Mouse (Mus musculus): Measurements from ENCODE around the gene Crk. TPM values are rescaled to one million over a fixed set of nuclear protein-coding genes. Genes with fewer than 3 reads are reported as not detected.
A peak's percentile ranks its signal among the peaks of the same experiment; 100 is the strongest.
"Not testable (repeated sequence)": the region's sequence is repeated elsewhere in the genome, so short reads cannot be mapped to it uniquely, and the experiment has no call there.

Gene Crk
- polyA plus RNA-seq, 1 experiment, result 43.1 TPM

DNA sequence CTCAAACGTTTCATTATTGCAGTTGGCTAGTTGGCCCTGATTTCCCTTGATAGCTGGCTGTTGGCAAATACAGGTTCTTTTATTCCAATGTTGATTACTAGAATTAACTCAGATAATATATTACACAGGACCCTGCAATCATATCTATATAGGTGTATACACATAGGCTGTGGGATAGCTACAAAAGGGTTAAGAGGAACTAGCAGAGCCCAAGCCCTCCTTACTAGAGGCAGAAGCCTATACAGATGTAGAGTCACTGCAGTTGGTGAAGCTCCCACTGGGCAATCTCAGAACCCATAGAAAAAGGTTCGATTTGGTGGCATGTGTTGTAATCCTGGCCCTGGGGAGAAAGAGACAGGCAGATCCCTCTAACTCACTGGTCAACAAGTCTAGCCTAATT, 48.1 kb downstream of the Crk start:
- TF ChIP-seq POLR2A (IDR thresholded peaks at IDR 0.05; ENCODE audit: low read depth, low read length) (no peak), CTCF (IDR thresholded peaks at IDR 0.05; ENCODE audit: extremely low read depth, insufficient read depth, insufficient read length, insufficient replicate concordance) (no peak)
- no peaks in the 10 kb centered on the region for H3K4me1 ChIP-seq (ENCODE audit: control insufficient read depth, insufficient read depth, insufficient read length)
- H3K4me3 ChIP-seq (ENCODE audit: extremely low read depth, insufficient read depth, insufficient read length), result no peak overlapping the region
- no peak overlapping the region for H3K27ac ChIP-seq (ENCODE audit: insufficient read depth, low read length)
- H3K36me3 ChIP-seq (ENCODE audit: control insufficient read depth, insufficient read depth, low read length), result no peaks in the 10 kb centered on the region
- no peaks in the 10 kb centered on the region; the same call in 1 of the 2 replicates for H3K27me3 ChIP-seq (ENCODE audit: control insufficient read depth, insufficient read depth, low read length)
- WGBS, result 44% methylated on average over 2 of the region's 2 CpGs
- no peak for DNase-seq (ENCODE audit: low read depth in 1 of 2, low spot score in 2 of 2)

DNA sequence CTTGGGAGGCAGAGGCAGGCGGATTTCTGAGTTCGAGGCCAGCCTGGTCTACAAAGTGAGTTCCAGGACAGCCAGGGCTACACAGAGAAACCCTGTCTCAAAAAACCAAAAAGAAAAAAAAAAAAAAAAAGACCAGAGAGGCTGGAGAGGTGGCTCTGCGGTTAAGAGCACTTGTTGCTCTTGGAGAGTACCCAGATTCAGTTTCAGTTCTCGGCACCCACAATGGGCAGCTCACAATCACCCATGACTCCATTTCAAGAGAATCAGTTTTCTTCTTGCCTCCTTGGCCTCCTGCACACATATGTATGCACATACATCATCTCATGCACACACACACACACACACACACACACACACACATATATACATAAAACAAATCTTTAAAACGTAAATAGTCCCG, 48.6 kb downstream of the Crk start:
- DNase-seq (ENCODE audit: low read depth in 1 of 2, low spot score in 2 of 2); H3K4me3 ChIP-seq (ENCODE audit: extremely low read depth, insufficient read depth, insufficient read length): not testable (repeated sequence)
- WGBS, result 72% methylated on average over 6 of the region's 6 CpGs

DNA sequence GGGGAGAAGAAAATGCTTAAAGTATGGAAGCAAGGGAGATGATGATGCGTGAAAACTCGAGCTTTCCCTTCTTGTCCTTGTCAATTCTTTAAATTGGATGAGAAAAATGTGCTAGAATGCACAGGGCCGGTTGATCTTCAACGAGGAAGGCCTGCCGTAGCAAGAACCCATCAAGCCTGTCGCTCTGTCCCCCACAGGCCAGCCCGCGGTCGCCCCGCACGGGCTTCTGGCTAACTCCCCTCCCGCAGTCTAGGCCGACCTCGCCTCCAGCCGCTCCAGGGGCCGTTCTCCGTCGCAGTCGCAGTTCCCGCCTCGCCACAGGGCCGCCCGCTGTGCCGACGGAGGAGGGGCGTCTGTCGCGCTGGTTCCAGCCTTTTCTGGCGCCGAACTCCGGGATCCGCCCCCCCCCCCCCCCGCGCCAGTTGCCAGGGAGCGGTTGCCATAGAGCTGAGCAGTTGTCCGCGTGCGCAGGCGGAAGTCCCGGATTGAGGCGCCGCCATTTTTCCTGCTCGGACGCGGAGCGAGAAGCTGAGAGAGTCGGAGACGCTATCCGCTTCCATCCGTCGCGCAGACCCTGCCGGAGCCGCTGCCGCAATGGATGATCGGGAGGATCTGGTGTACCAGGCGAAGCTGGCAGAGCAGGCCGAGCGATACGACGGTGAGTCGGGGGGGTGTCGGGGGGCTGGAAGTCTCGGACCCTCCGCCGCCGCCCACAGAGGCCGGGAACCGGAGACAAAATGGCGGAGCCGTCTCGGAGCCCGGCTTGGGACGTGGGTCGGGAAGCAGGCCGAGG, 53.6 kb downstream of the Crk start, which contains the start of gene Ywhae:
Gene Ywhae (plus strand): TSS at position 436 of the 793 bp plus-strand sequence.
- TF ChIP-seq CTCF (IDR thresholded peaks at IDR 0.05; ENCODE audit: extremely low read depth, insufficient read depth, insufficient read length, insufficient replicate concordance) (no peak), POLR2A (IDR thresholded peaks at IDR 0.05; ENCODE audit: low read depth, low read length) (peak; percentile 85)
- Histone ChIP-seq H3K27ac (ENCODE audit: insufficient read depth, low read length) (peak within 1 kb of the TSS; percentile 99), H3K36me3 (ENCODE audit: control insufficient read depth, insufficient read depth, low read length) (no peaks in the 10 kb centered on the region), H3K4me1 (ENCODE audit: control insufficient read depth, insufficient read depth, insufficient read length) (peaks cover 7% of the 10 kb centered on the region), H3K4me3 (ENCODE audit: extremely low read depth, insufficient read depth, insufficient read length) (peak within 1 kb of the TSS; percentile 89), H3K27me3 (ENCODE audit: control insufficient read depth, insufficient read depth, low read length) (no peaks in the 10 kb centered on the region; the same call in 1 of the 2 replicates)
- under 1% methylated on average over 74 of the region's 76 CpGs for WGBS
- peak; percentile 78 to 83 for DNase-seq (ENCODE audit: low read depth in 1 of 2, low spot score in 2 of 2)

More for the DNA sequence above, 48.6 kb downstream of the Crk start:
- H3K27me3 ChIP-seq (ENCODE audit: control insufficient read depth, insufficient read depth, low read length); H3K4me1 ChIP-seq (ENCODE audit: control insufficient read depth, insufficient read depth, insufficient read length); H3K27ac ChIP-seq (ENCODE audit: insufficient read depth, low read length); H3K36me3 ChIP-seq (ENCODE audit: control insufficient read depth, insufficient read depth, low read length): not testable (repeated sequence)

DNA sequence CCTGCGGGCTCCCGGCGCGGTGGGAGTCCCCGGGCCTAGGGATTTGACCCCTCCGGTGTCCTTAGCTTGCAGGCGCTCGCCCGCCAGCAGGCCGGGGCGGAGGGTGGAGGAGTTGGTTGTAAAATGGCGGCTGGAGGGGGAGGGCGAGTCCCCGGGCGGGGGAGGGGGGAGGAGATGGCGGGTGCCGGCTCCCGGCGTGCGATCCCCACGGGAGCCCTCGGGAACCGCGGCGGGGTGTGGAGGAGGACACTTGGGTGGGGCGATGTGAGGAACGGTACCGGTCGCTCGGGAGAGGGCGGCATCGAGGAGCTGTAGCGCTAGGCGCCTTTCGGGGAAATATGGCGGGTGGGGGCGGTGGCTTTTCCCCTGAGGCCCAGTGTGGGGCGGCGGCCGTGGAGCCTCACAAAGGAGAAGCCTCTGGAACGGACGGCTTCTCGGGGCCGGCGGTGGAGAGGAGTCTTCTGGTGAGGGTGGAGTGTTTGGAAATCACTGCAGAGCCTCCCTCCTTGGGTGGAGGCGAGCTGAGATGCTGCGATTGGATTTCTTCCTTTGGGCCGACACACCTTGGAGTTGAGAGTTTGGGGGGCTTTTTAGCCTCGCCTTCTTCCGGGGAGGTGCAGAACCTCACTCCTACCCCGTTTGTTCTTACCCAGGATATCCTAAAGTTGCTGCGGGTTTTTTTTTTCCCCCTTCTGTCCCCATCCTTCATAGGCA, 54.3 kb downstream of the Crk start:
- H3K4me3 ChIP-seq (ENCODE audit: extremely low read depth, insufficient read depth, insufficient read length), result peak overlapping the region; percentile 89
- H3K4me1 ChIP-seq (ENCODE audit: control insufficient read depth, insufficient read depth, insufficient read length), result peaks cover 14% of the 10 kb centered on the region
- TF ChIP-seq POLR2A (IDR thresholded peaks at IDR 0.05; ENCODE audit: low read depth, low read length) (no peak), CTCF (IDR thresholded peaks at IDR 0.05; ENCODE audit: extremely low read depth, insufficient read depth, insufficient read length, insufficient replicate concordance) (no peak)
- 1% methylated on average over 46 of the region's 52 CpGs for WGBS
- no peaks in the 10 kb centered on the region for H3K27me3 ChIP-seq (ENCODE audit: control insufficient read depth, insufficient read depth, low read length)
- peak overlapping the region; percentile 99 for H3K27ac ChIP-seq (ENCODE audit: insufficient read depth, low read length)
- DNase-seq (ENCODE audit: low read depth in 1 of 2, low spot score in 2 of 2), result peak; percentile 17 to 56
- no peaks in the 10 kb centered on the region for H3K36me3 ChIP-seq (ENCODE audit: control insufficient read depth, insufficient read depth, low read length)

DNA sequence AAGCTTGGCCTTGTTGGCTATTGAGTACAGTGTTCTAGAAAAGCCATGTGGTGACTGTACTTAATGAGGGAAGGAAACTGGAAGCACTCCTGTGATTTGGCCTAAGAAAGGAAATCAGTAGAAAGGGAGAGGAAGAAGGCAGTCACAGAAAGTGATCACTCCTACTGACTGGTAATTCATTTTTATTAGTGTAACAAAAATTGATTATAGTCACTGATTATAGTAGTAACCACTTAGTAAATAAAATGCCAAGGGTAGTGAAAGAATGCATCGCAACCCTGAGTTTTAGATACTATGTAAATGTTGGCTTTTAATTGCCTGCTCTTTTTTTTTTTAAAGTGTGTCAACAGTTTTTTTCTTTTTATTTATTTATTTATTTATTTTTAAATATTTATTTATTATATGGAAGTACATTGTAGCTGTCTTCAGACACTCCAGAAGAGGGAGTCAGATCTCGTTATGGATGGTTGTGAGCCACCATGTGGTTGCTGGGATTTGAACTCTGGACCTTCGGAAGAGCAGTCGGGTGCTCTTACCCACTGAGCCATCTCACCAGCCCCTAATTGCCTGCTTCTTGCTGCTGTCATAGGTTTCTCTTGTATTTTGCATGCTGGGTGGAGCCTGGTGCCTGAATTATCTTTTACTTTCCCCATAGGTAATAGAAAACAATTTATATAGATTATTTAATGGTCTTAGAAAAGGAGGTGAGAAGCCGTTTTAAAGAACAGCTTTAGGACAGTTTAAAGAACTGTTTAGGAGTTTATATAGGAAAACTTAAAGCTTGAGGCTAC, 56.6 kb downstream of the Crk start:
- no peak overlapping the region for H3K27ac ChIP-seq (ENCODE audit: insufficient read depth, low read length)
- 0 out of 2 replicates have a peak, but pooled peaks cover 1% of the 10 kb centered on the region for H3K36me3 ChIP-seq (ENCODE audit: control insufficient read depth, insufficient read depth, low read length)
- peaks cover 22% of the 10 kb centered on the region for H3K4me1 ChIP-seq (ENCODE audit: control insufficient read depth, insufficient read depth, insufficient read length)
- H3K27me3 ChIP-seq (ENCODE audit: control insufficient read depth, insufficient read depth, low read length), result no peaks in the 10 kb centered on the region
- TF ChIP-seq POLR2A (IDR thresholded peaks at IDR 0.05; ENCODE audit: low read depth, low read length) (no peak), CTCF (IDR thresholded peaks at IDR 0.05; ENCODE audit: extremely low read depth, insufficient read depth, insufficient read length, insufficient replicate concordance) (no peak)
- H3K4me3 ChIP-seq (ENCODE audit: extremely low read depth, insufficient read depth, insufficient read length), result no peak overlapping the region
- no peak for DNase-seq (ENCODE audit: low read depth in 1 of 2, low spot score in 2 of 2)
- 78% methylated on average over 5 of the region's 5 CpGs for WGBS

DNA sequence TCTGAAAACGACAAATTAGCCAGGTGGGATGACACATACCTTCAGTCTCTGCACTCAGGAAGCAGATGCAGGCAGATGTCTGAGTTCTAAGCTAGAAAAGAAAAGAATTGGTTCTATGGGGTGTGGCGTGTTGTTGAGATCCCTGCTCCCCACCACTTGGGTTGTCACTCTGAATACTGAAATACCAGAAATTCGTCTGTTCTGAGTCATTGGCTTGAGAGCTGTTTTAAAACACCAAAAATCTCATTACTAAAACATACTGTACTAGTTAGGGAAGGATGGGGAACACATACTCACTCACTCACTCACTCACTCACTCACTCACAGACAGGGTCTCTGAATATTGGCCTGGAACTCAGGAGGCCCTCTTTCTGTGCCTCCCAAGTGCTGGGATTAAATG, 57.9 kb downstream of the Crk start:
- Histone ChIP-seq H3K4me3 (ENCODE audit: extremely low read depth, insufficient read depth, insufficient read length) (no peak overlapping the region), H3K27ac (ENCODE audit: insufficient read depth, low read length) (peak overlapping the region; percentile 24; the same call in 1 of the 2 replicates), H3K36me3 (ENCODE audit: control insufficient read depth, insufficient read depth, low read length) (0 out of 2 replicates have a peak, but pooled peaks cover 1% of the 10 kb centered on the region), H3K4me1 (ENCODE audit: control insufficient read depth, insufficient read depth, insufficient read length) (peaks cover 24% of the 10 kb centered on the region), H3K27me3 (ENCODE audit: control insufficient read depth, insufficient read depth, low read length) (no peaks in the 10 kb centered on the region)
- TF ChIP-seq POLR2A (IDR thresholded peaks at IDR 0.05; ENCODE audit: low read depth, low read length) (no peak), CTCF (IDR thresholded peaks at IDR 0.05; ENCODE audit: extremely low read depth, insufficient read depth, insufficient read length, insufficient replicate concordance) (no peak)
- WGBS, result 31% methylated on average over 3 of the region's 3 CpGs
- DNase-seq (ENCODE audit: low read depth in 1 of 2, low spot score in 2 of 2), result no peak

Measured in spleen, adult 2 months (tissue).